Mouse (Mus musculus): Measurements from ENCODE around the gene Gm20388.

DNA sequence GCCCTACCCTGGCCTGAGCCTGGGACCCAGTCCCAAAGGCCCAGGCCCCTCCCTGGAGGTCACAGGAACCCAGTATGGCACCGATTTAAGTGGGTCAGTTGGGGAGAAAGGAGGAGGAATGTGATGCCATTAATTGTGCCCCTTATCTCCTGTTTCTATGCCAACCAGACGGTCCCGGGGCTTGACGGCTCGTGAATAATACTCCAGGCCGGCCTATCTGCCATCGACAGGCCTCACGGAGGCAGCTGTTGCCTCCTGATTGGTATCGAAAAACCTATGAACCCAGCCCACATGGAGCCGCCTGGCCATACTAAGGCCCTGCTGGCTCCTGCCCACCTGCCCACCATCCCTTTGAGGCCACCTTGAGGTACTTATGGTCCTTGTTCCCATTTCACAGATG, 2376.3 kb downstream of the Gm20388 start:
- TF ChIP-seq CTCF (IDR thresholded peaks at IDR 0.05; ENCODE audit: low read depth, low read length) (no peak), GATA1 (IDR thresholded peaks at IDR 0.05; ENCODE audit: borderline replicate concordance, low read length) (no peak), GATA2 (IDR thresholded peaks at IDR 0.05; ENCODE audit: borderline replicate concordance, low read depth, low read length) (peak; percentile 63; the same call in 1 of the 2 replicates), TAL1 (conservative IDR thresholded peaks at IDR 0.05; ENCODE audit: low read depth, low read length) (peak; percentile 98), POLR2AphosphoS5 (IDR thresholded peaks at IDR 0.05; ENCODE audit: insufficient replicate concordance, low read depth, low read length) (no peak)

All from G1E (cell line).